Mouse (Mus musculus): Measurements from ENCODE around the gene Rpl3.

Rpl3 gene

GRCm38 (mm10) chr15:80092041-80092441, 373 bp upstream of the Rpl3 start:
- ATAC-seq (ENCODE audit: insufficient number of reproducible peaks, low FRiP score, low TSS enrichment), result no peak

- ATAC-seq (ENCODE audit: insufficient number of reproducible peaks, low FRiP score, low TSS enrichment), result no peak
Measured at GRCm38 (mm10) chr15:80090741-80091120, 937 bp downstream of the Rpl3 start.

DNA sequence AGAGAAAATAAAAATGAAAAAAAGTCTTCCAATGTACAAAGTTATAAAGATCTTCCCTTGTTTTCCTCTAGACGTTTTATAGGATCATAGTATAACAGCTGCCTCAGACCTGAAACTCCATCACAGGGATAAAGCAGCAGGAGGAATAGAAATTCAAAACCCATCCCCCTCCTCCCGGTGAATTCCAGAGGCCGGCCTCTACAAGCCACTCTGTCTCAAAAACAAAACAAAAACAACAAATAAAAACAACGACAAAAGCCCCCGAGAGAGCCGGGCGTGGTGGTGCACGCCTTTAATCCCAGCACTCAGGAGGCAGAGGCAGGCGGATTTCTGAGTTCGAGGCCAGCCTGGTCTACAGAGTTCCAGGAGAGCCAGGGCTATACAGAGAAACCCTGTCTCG, 1.5 kb downstream of the Rpl3 start:
- no peak for ATAC-seq (ENCODE audit: insufficient number of reproducible peaks, low FRiP score, low TSS enrichment)

- no peak for ATAC-seq (ENCODE audit: insufficient number of reproducible peaks, low FRiP score, low TSS enrichment)
Measured at GRCm38 (mm10) chr15:80088637-80089036, 3.0 kb downstream of the Rpl3 start.

DNA sequence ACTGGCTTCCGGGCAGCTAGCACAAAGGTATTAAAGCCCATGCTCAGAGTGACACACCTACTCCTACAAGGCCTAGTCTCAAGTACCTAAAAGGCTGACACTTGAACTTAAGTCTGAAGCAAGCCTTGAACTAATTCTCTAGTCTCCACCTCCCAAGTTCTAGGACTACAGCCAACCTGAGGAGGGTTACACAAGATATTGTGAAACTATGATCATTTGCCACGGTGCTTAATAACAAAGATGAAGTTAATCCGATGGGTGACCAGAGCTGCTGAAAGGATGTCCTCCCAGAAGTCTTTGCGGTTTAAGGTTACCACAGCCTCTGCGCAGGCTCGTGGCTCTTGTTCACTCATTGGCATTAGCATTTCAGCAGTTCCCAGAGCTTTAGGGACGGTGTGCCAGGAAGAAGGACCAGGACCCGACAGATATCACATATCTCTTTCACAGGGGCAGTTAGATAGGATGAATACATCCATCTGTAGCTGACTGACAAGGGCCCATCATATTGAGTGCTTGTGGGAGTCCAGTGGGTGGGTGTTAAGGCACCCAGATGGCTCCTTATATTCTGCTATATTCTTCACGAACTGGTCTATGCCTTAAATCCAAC, 4.2 kb downstream of the Rpl3 start:
- ATAC-seq (ENCODE audit: insufficient number of reproducible peaks, low FRiP score, low TSS enrichment), result no peak

GRCm38 (mm10) chr15:80083740-80084139, 7.9 kb downstream of the Rpl3 start:
- ATAC-seq (ENCODE audit: insufficient number of reproducible peaks, low FRiP score, low TSS enrichment), result no peak

- ATAC-seq (ENCODE audit: insufficient number of reproducible peaks, low FRiP score, low TSS enrichment), result peak; percentile 88
Measured at GRCm38 (mm10) chr15:80083276-80083731, 8.4 kb downstream of the Rpl3 start.

DNA sequence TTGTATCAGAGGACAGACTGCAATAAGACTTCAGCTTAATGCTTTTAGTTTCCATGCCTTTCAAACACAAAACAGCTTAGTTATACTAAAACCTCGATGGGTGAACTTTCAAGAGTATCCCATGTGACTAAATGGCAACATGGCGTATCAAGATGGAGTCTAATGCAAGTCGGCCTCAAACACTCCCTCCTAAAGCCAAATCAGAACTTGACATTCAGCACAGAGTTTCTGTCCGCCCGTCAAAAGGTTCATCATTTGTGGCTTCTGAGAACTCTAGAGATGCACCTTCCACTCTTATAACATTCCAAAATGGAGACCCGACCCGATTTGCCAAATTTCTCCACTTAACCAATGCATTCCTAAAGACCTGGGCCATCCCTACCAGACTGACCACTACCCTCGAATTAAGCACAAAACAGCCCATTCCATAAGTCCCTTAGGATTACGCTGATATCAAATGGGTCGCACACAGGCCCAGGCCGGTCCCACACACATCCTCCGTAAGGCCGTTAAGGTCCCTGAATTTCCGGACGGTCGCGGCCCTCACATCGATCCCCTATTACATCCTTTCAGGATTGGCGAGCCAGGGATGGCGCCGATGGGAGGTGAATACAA, 8.9 kb downstream of the Rpl3 start:
- ATAC-seq (ENCODE audit: insufficient number of reproducible peaks, low FRiP score, low TSS enrichment), result no peak

DNA sequence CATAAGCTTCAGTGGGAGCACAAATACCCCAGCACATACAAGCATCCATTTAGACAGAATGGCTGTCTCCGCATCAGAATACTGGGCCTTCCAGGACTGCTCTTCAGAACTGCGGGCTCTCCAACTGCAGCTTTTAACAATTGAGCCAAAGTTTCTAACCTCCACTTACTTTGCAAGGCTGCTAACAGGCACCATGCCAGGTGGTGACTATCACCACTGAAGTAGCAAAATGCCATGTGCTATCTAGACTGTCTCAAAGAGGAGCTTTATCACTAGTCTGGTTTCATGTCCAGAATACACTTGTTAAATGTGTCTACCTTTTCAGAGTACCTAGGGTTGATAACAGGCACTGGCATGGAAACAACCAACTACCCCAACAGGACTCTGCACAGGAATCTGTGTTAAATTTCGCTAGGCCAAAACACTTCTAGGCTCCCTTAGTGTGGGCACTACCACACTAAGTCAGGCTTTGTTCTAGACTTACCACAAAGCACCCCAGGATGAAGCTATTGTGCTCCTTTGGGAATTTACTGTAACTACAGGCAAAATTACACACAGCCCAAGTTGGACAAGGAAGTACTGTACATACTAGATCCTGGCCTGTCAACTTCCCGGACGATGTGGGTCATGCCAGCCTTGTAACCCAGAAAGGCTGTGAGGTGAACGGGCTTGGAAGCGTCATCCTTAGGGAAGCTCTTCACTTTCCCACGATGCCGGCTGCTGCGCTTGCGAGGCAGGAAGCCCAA, 9.7 kb downstream of the Rpl3 start:
- no peak for ATAC-seq (ENCODE audit: insufficient number of reproducible peaks, low FRiP score, low TSS enrichment)

DNA sequence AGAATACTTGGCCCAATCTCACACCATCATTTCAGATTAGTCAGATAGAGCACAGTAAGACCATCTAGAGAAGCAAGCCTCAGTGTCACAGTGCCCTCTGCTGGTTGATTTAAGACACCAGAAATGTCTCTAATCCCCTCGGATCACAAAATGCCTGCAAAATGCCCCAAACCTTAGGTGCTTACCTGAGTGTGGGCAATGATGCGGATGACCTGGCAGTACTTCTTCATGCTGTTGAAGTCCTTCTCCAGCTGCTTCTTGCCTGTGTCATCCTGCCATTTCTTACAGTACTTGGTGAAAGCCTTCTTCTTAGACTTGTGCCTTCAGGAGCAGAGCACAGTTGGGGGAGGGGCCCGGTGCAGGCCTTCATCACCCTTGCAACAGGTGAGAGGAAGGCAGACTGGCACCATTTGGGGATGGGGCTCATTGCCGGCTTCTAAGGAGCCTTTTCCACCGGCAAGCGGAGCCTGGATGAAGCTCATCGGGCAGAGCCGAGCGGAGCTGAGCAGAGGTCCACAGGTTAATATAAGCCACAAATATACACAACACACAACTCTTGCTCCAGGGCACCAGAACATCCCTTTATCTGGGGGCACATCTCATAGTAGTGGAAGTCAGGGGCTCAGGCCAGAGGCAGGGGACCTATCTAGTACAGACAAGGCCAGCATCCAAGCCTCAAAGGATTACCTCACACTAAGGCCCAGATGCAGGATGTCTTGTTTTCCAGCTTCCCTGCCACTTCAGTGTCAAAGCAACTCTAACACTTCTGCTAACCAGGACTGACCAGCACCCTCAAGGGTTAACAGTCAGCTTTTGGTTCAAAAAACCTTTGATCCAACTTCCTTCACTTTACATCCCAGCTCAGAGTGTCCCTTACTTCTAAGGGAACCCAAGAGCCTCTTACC, 10.7 kb downstream of the Rpl3 start:
- ATAC-seq (ENCODE audit: insufficient number of reproducible peaks, low FRiP score, low TSS enrichment), result no peak

GRCm38 (mm10) chr15:80079954-80080353, 11.7 kb downstream of the Rpl3 start:
- ATAC-seq (ENCODE audit: insufficient number of reproducible peaks, low FRiP score, low TSS enrichment), result no peak

- ATAC-seq (ENCODE audit: insufficient number of reproducible peaks, low FRiP score, low TSS enrichment), result no peak
Measured at GRCm38 (mm10) chr15:80079129-80079668, 12.5 kb downstream of the Rpl3 start.

GRCm38 (mm10) chr15:80078058-80078814, 13.4 kb downstream of the Rpl3 start:
- ATAC-seq (ENCODE audit: insufficient number of reproducible peaks, low FRiP score, low TSS enrichment), result no peak

- no peak for ATAC-seq (ENCODE audit: insufficient number of reproducible peaks, low FRiP score, low TSS enrichment)
Measured at GRCm38 (mm10) chr15:80076338-80077136, 15.1 kb downstream of the Rpl3 start.

DNA sequence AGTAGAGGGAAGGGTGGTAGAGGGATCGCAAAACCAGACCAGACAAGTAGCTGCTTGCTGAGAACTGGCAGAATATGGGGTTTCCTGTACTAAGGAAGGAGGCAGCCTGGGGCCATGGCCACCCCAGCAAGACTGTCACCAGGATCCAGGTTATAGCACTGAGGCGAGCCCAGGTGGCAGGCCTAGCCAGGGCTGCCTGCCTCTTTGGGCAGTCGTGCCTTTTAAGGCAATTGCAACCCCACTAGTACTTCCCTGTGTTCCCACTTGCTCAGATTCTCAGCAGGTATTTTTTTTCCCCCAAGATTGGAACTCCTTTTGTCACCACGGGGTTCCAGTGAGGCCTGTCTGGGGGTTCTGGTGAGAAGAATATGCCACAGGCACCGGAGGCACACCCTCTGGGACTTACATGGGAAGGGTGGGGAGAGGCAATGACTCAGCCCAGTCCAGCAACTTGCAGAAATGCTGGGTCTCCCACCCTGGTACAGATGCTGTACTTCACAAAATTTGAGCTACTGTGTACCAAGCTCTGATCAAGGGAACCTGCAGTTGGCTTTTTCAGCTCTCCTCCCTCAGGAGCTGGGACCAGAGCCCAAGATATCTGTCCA, 15.8 kb downstream of the Rpl3 start:
- ATAC-seq (ENCODE audit: insufficient number of reproducible peaks, low FRiP score, low TSS enrichment), result no peak

DNA sequence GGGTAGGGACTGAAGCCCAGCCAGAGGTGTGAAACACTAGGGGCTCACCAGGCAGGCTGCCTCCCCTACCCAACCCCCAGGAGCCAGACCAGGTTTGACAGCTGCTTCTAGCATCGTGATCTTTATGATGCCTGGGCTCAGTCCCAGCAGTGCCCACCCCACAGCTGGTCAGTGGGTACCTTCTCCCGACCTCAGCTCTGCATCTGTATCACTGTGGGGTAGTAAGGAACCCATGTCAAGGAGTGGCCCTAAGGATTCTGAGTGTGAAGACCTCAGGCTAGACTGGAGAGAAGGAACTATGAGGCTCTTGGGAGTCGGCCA, 16.3 kb downstream of the Rpl3 start:
- no peak for ATAC-seq (ENCODE audit: insufficient number of reproducible peaks, low FRiP score, low TSS enrichment)

DNA sequence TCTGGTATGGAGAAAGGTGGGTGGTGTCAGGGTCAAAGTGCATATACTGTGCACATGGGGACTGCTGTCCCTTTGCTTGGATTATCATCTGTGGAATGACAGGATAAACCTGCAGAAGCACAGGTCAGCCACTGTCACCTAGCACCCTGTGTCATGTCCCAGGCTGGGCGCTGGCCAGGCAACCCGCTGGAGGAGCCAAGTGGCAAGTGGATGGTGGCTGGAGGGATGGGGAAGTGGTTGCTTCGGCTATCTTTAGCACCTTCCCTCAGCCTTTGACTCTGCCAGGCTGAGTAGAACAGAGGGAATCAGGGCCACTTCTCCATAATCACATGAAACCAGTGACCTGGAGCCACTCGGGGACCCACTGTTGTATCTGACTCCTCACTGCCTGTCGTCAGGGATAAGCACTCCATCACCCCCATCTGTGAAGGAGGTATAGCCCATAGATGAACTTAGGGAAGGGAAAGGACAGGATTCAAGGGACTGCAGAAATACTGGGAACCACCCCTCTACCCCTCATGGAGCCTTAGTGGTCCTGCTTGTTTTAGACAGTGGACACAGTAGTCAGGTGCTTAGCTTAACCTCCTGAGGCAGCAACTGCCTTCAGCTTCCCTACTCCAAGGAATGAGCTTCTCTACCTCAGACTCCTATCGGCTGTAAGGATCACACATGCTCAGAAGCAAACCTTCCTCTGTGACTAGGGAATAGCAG, 16.9 kb downstream of the Rpl3 start:
- ATAC-seq (ENCODE audit: insufficient number of reproducible peaks, low FRiP score, low TSS enrichment), result no peak

DNA sequence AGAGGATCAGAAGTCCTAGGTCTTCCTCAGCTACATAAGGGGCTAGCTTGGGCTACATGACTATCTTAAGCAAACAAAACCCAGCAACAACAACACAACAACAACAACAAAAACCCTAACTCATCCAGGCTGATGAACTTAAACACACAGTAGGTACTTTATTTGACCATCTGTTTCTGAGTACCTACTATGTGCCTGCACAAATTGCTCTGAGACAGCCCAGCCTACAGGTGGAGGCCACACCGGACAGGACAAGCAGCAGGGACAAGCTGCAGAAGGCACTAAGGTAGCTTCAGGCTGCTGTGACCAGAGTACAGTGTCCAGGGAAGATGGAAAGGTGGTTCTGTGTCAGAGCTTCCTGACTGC, 18.4 kb downstream of the Rpl3 start:
- no peak for ATAC-seq (ENCODE audit: insufficient number of reproducible peaks, low FRiP score, low TSS enrichment)

All from cerebellum, adult (tissue).